ENCODE assay signal across 8 mouse cellular contexts in genomic region chr10:72653797-72654196, GRCm38 (mm10). TPM values are rescaled to one million over a fixed set of nuclear protein-coding genes. Genes with fewer than 3 reads are reported as not detected.
DNase-seq lines count a peak whose midpoint lies in the region; ATAC-seq and TF ChIP-seq lines count a peak whose summit lies in the region.

No protein-coding gene starts in this region.

- TF ChIP-seq CTCF in gastrocnemius, adult 2 months (IDR thresholded peaks at IDR 0.05), result no peak

- no peak for DNase-seq in gastrocnemius, adult 2 months
- no peak for DNase-seq in gastrocnemius, postnatal 4 days (ENCODE audit: low spot score in 2 of 2)
- peak; percentile 56 for DNase-seq in 3T3-L1 (ENCODE audit: low read depth, low spot score)
- DNase-seq in forebrain, embryonic 11.5 days (ENCODE audit: low spot score), result no peak
- no peak for DNase-seq in frontal cortex, adult 2 months (ENCODE audit: extremely low spot score in 1 of 2, low spot score in 1 of 2)
- DNase-seq in cerebellum, postnatal 10 days, result no peak

- H3K9me3 ChIP-seq in forebrain, embryonic 11.5 days (ENCODE audit: control insufficient read depth, low read length), result no peaks in the 10 kb centered on the region
- no peaks in the 10 kb centered on the region for H3K9me3 ChIP-seq in liver, embryonic 12.5 days (replicated peaks)

- H3K9ac ChIP-seq in forebrain, embryonic 11.5 days (ENCODE audit: low read length), result no peak overlapping the region
- H3K9ac ChIP-seq in liver, embryonic 12.5 days, result 0 out of 2 replicates have a peak overlapping the region, but pooled peaks have one; percentile 1

- peak overlapping the region; percentile 83 for H3K4me3 ChIP-seq in gastrocnemius, adult 2 months
- H3K4me3 ChIP-seq in forebrain, embryonic 11.5 days (ENCODE audit: low read depth, low read length), result no peak overlapping the region
- peak overlapping the region; percentile 78 for H3K4me3 ChIP-seq in liver, embryonic 12.5 days

- peaks cover 5% of the 10 kb centered on the region; the same call in 1 of the 2 replicates for H3K4me1 ChIP-seq in forebrain, embryonic 11.5 days (replicated peaks; ENCODE audit: control insufficient read depth, insufficient read depth, low read length)
- H3K4me1 ChIP-seq in liver, embryonic 12.5 days, result peaks cover 30% of the 10 kb centered on the region

- ATAC-seq in forebrain, embryonic 11.5 days (replicated peaks; ENCODE audit: low FRiP score), result 0 out of 2 replicates have a peak, but pooled peaks have one; percentile 0
- no peak for ATAC-seq in liver, embryonic 12.5 days
- ATAC-seq in activated CD4-positive, CD25-positive, alpha-beta regulatory T cell, adult 4 months, result no peak

- intact Hi-C loops in gastrocnemius, adult 2 months (cut with DNase I), result no loop called here

- peak overlapping the region; percentile 52; the same call in 1 of the 2 replicates for H3K4me2 ChIP-seq in forebrain, embryonic 11.5 days (ENCODE audit: low read depth, low read length, severe bottlenecking)
- H3K4me2 ChIP-seq in liver, embryonic 12.5 days, result peak overlapping the region; percentile 70

- 76% methylated on average over 2 of the region's 2 CpGs for WGBS in forebrain, embryonic 11.5 days
- WGBS in liver, embryonic 12.5 days (ENCODE audit: insufficient replicate concordance), result 48% methylated on average over 2 of the region's 2 CpGs

- no peaks in the 10 kb centered on the region for H3K27me3 ChIP-seq in forebrain, embryonic 11.5 days (ENCODE audit: control insufficient read depth, insufficient read depth, low read length)
- no peaks in the 10 kb centered on the region for H3K27me3 ChIP-seq in liver, embryonic 12.5 days (replicated peaks)

- H3K27ac ChIP-seq in gastrocnemius, adult 2 months, result peak overlapping the region; percentile 94
- no peak overlapping the region for H3K27ac ChIP-seq in forebrain, embryonic 11.5 days (ENCODE audit: low read depth, low read length)
- peak overlapping the region; percentile 98 for H3K27ac ChIP-seq in liver, embryonic 12.5 days

- H3K36me3 ChIP-seq in forebrain, embryonic 11.5 days (ENCODE audit: control insufficient read depth, insufficient read depth, low read length), result peaks cover 4% of the 10 kb centered on the region; the same call in 1 of the 2 replicates
- peaks cover 27% of the 10 kb centered on the region for H3K36me3 ChIP-seq in liver, embryonic 12.5 days

RNA-seq across cellular contexts. Expression of gene Zwint, which starts 0.8 kb away (rescaled TPM):
- total RNA-seq in gastrocnemius, adult 2 months (2021), result 10 to 100 TPM; 32.4 to 35.5 TPM
- 10 to 100 TPM; 55.3 to 59.0 TPM for total RNA-seq in gastrocnemius, postnatal 4 days (2021)
- polyA plus RNA-seq in forebrain, embryonic 11.5 days (2014; fragmentation: Nextera tagmentation; extraction: Ambion mirVana), result 435 and 447 TPM in 2 replicates
- polyA plus RNA-seq in liver, embryonic 12.5 days (2016; fragmentation: Nextera tagmentation; extraction: Ambion mirVana), result 201 and 209 TPM in 2 replicates
- 1,058 and 1,135 TPM in 2 replicates for polyA plus RNA-seq in frontal cortex, adult 2 months (2012; rRNA removed)
- 100 to 1,000 TPM; 109 to 118 TPM for polyA plus RNA-seq in activated CD4-positive, CD25-positive, alpha-beta regulatory T cell, adult 4 months (2017; shearing (Covaris generic))
